Mouse (Mus musculus) mouse trophoblast stem cell (cell line): ENCODE measurements around the gene Mpzl2.

Source experiments
- in situ Hi-C, 2 experiments: fragments of 300-500 bp; cut with MseI, MboI; formaldehyde crosslinking; loops; 2 replicates in 1 of 2; 3 replicates in 1 of 2; pipeline ENCODE4 v1.15.1; 2025

Gene Mpzl2

DNA sequence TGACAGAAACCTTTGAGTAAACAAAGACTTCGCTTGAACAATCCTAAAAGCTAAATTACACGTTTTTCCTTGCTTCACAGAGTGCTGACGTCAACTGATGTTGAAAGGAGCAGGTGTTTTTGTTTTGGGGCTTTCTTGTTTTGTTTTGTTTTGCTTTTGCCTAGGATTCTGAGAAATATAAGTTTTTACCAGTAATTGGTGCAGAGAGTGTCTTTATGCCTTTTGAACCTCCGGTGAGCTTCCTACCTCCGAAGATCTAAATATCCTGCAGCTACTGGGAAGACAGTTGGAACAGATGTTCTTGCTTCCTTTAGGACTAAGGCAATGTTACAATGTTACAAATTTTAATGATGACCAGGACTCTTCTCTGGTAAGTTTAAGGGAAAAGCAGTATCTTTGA, at the start of gene Mpzl2:
Mpzl2 (plus strand) TSS at position 301 of the 400 bp plus-strand sequence.
- in situ Hi-C loops, result no loop called here

DNA sequence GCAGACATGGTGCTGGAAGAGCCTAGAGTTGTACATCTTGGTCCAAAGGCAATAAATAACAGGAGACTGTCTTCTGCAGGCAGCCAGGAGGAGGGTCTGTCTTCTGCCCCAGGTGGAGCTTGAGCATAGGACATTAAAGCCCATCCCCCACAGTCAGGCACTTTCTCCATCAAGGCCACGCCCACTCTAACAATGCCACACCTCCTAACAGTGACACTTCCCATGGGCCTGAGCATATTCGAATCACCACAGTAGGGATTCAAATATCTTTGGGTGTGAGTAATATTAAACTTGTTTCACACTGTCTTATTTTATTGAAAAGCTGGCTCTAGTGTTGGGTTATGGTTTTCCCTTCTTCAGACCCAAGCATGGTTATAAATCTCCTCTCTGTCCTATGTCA, 47.8 kb upstream of the Mpzl2 start:
- in situ Hi-C loops, result no loop called here

DNA sequence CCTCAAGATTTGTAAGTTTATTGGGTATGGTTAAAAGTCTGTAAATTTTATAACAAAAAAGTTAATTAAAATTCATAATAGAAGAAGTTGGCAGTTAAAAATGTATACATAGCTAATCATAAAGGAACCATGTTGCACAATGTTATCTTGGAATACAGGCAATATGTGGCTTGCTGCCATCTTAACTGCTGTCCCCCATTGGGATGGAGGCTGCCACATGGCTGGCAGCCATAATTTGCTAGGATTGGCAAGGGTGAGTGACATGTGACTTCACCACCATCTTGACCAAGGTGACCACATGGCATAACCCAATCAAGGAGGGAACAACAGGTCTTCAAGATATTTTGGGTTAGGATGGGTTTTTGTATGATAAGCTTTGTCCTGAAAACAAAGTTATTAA, 47.3 kb upstream of the Mpzl2 start:
- in situ Hi-C loops, result no loop called here

DNA sequence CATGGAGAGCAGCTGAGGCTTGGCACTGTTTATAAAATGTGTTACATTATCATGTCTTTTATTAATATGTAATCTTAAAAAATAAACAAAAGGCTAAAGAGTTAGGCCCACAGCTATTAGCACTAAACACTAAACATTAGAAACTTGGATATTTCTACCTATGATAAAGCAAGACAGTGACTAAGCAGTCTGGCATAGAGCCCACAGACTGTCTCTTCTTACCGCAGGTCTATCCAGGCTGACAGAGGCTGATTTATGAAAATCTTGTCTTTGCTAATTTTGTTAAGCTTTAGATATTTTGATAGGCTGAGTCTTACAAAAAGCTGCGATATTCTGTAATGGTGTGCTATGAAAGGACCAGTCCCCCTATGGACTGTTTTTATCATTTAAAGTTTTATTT, 46.3 kb upstream of the Mpzl2 start:
- in situ Hi-C loops, result no loop called here

DNA sequence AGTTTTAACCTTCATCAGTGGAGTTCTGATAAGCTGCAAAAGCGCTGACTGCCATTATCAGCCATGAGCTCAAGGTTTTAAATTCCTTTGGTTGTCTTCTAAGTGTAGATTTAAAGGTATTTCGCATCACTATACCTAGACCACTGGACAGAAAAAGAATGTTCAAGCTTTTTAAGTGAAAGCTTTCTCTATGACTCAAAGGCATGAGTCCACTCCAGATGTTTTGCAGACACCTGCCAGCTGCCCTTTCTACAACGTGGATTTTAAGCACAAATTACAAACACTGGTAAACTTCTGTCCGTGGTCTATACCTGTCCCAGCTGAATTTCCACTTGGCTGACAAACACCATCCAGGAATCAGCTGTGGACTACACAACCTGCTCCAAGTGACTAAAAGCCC, 44.6 kb upstream of the Mpzl2 start:
- in situ Hi-C loops, result no loop called here

DNA sequence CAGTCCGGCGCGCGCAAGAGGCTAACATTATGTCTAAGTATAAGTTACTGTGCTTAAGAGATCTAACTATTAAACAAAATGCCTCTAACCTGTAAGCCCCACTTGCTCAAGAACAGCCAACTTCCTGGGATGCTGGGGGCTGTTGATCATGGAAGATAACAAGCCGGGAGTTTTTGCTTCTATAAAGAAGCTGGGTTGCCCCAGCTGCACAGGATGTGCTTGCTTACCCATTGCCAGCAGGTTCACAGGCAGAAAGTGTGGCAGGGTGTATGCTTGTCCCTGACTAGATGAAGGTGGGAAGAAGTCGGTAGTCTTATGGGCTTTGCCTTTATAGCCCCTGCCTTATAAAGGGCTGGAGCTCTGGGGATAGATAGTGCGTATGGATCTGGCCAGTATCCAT, 43.0 kb upstream of the Mpzl2 start:
- in situ Hi-C loops, result no loop called here

DNA sequence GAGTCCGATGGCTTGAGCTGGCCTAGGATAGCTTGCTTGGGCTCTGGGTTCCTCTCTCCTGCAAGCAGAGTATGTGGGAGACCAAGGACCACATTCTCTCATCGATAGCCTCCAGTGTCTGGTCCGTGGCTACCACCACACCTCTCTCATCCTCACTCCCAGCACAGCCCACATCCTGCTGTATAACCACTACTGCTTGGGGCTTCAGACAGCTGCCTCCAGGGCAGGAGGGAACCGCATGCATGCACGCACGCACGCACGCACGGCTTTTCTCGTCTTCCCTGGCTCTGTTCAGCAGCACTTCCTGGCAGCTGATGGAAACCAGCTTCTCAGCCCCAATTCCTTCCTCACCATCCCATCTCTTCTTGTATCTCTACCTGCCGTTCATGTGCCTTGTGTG, 41.5 kb upstream of the Mpzl2 start:
- in situ Hi-C loops, result no loop called here

DNA sequence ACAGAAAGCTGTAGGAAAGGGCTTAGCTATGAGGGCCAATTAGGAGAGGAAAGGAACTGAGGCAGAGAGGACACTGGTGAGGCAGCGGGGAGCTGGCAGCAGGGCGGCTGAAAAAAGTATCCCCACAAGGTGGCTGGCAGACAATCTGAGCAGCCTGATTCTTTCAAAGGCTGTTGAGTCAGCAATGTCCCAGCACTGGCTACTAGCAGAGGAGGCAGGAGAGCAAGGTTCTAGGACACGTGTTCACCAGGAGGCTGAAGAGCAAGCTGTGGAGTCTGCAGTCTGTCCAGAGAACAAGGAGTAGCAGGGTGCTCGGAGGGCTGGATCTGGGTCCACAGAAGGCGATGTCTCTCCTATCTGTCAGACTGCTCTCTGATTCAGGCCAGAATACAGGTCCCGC, 40.4 kb upstream of the Mpzl2 start:
- in situ Hi-C loops, result no loop called here

DNA sequence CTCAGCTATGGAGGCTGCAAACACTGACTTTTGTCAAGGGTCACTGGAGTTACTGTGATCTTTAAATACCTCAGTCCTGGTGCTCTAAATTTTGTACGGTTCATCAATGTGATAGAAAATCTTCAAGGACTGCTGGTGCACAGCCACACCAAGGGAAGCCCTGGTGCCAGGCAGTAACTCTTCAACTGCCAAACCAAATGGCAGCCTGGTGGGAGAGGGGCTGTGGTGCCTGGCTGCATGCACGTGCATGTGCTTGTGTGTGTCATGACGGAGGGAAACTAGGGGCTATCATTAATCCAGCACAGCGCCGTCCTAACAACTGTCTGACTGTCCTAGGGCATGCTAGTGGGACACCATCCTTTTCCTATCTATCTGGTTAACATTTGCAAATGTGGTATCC, 39.8 kb upstream of the Mpzl2 start:
- in situ Hi-C loops, result no loop called here

DNA sequence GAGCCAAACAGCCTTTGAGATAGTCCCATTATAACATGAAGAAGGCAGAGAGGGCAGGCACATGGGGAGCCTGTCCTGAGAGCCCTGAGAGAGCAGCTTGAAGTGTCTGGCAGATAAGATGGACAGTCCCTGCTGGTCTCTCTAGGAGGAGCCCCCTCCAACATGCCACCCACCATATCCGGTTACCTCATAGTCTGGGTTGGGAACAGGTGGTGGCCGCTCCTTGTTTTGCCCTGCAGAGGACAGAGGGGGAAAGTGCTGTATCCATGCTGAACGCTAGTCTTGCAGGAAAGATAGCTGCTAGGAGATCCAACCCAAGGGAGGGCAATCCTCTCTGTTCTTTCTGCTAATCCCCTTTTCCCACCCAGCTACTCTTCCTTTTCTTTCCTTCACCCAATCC, 39.4 kb upstream of the Mpzl2 start:
- in situ Hi-C loops, result no loop called here

DNA sequence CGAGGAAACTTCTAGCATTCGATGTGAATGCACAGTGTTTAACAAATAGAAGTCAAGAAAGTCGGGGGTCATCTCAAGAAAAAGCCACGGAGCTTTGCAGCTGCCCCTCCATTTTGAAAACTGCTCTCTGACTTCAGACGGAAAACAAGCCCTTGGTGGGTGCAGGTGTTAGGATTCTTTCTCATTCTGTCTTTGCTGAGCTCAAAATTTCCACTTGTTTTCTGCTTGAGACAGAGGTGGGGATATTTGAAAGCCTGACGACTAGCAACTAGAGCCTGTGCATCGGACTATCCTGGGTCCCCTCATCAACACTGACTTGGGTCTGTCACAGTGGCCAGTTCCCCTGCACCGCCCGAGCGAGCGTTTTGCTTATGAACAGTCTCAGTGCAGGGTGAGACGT, 32.2 kb upstream of the Mpzl2 start:
- in situ Hi-C loops, result loop anchor here in 1 of 2 experiments (5.0 kb wide), 1 partner anchor 35 kb away; no protein-coding TSS in a partner anchor

DNA sequence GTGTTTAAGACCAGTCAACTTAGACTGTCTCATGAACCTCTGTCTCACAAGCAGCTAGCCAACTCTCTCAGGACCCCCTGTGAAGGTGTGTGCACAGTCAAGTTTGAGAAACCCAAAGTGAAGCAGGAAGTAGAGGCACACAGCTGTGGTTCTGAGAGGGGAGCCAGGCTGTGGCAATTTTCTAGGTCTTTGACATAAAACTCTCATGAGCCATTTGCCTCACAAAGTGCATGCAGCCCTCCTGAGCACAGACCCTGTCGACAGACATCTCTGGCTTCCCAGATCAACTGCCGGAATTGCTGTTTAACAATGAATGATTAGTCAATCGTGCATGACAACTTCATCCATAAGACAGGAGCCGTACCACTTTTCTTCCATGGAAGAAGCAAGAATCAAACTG, 31.3 kb upstream of the Mpzl2 start:
- in situ Hi-C loops, result loop anchor here in 1 of 2 experiments (5.0 kb wide), 1 partner anchor 36 kb away; no protein-coding TSS in a partner anchor

DNA sequence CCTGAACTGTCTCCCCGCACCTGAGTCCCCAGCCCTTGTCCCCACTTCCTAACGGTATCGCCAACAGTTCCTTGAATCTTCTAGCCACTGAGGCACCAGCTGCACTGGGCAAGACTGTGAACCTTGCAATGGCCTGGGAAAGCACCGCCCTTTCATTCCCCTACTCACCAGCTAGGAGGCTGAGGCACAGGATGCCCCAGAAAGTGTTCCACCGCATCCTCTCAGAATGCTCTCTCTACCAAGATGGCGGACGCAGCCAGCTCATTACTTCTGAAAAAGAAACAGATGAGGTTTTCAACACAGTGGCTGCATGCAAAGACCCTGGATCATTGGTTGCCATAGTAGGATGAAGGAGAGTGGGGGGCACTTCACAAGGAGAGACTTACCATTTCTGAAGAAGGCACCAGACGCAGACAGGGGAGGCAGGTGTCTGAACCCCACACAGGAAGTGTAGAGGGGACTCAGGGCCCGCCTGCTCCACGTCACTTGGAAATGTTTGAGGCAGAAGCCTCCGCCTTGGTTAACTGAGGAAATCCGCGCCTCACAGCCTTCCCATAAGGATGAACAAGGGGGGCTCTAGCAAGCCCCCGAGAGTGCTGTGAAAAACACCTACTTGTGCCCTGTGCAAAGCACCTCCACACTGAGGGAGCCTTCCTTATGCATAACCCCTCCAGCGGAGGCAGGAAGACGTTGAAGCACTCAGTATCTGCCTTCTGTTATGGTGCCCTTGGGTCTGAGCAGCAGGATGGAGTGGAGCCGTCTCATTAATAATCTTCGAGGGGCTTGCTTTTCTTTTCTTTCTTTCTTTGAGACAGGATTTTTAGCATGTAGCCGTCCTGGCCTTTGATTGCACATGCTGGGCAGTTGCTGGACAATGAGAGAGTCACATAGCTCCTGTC, 30.2 kb upstream of the Mpzl2 start, which contains the start of gene Cd3e:
Cd3e (minus strand) TSS at position 448 of the 899 bp plus-strand sequence.
- in situ Hi-C loops, result loop anchor here in 1 of 2 experiments (5.0 kb wide), 1 partner anchor 37 kb away; no protein-coding TSS in a partner anchor

DNA sequence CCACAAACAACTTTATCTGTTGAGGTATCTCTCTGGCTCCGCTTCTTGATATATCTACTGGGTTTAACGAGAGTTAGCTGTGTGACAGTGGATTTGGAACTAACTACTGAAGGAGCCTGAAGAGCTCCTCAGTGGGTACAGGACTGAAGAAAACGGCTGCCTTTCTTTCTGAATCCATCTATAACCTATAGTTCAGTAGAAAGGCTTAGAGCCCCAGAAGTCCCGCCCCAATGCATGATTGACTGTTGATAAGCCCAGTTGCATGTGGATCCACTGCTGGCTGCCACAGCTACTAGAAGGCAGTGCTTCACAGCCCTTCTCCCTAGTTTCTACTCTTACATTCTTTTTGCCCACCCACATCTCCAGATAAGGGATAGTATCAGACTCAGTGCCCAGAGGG, 29.1 kb upstream of the Mpzl2 start:
- in situ Hi-C loops, result no loop called here

DNA sequence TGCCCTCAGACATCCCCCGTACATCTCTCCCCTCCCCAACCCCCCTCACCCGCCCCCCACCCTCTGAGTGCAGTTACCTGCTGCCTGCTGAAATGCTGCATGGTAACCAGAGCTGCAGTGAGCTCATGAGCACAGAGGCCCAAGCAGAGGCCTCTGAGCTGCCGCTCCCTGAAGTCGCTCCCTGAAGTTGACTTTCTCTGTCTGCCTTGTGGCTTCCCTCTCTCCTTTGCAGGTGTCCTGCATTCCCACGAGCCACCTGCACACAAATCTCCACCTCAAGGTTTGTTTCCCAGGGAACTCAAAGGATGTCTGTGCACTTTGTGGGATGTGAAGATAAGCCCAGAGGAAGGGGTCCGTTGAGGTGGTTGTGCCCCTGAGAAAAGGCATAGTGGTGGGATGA, 28.3 kb upstream of the Mpzl2 start:
- in situ Hi-C loops, result no loop called here

DNA sequence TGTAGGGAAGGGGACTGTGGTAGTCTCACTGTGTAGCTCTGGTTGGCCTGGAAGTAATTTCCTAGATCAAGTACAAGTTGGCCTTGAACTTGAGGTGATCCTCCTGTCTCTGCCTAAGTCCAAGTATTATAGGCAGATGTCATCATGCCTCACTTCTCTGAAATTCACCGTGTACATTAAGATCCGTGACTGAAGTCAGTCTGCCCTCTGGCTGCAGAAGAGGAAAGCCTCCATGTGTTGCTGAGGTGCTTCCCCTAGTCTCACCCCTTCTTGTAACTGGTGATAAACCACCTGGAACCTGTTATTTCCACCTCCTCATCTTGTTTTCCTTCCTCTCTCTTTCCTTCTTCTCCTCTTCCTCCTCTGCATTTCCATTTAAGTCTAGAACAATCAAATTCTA, 24.7 kb upstream of the Mpzl2 start:
- in situ Hi-C loops, result no loop called here

DNA sequence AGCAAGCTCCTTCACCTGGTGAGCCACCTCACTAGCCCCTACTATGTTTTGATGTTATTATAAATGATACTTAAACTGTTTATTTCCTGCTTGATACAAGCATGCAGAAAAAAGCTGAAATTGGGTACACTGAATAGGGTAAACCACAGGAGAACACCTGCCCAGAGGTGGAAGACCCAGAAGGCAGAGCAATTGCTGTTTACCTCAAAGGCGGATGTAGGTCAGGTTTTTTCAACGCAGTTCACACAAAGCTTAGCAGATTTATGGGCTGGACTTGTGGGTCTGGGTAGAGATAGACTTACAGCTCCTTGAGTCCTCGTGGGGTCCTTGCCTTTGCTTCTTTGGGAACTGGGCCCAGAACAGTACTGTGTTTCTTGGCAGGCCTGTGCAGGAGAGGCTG, 23.8 kb upstream of the Mpzl2 start:
- in situ Hi-C loops, result no loop called here

DNA sequence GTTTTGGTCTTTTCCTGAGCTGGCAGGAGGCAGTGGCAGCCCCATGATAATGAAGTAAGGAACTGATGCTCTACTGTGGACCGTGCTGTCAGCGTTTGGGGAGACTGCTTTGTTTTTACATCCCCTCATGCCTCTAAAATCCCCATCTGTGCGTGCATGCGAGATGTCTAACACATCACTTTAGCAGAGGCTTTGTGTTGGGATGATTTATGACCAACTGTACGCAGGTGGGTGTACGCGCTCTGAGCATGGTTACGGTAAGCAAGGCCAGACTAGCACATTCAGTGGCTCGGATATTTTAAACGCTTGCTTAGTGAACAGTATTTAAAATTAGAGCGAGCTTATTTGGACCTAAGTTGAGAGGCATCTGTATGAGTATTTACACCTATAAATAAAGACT, 21.6 kb upstream of the Mpzl2 start:
- in situ Hi-C loops, result no loop called here

DNA sequence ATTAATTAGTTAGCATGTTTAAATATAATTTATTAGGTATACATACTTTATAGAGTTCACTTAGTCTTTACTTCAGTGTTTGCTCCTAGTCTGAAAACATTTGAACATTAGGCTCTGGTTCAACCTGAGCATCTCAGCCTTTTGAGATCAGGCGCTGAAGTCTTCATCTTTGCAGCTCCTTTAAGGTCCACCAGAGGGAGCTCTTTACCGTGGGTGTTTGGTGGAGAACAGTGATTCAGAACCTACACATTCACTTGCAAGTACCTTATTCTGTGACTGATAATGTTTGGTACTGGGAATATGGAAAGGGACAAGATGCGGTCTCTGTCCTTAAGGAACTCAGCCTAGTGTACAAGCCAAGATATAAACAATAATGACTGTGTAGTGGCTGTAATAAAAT, 16.8 kb upstream of the Mpzl2 start:
- in situ Hi-C loops, result loop anchor here (5.0 to 10.0 kb wide), 2 partner anchors 95 to 112 kb away; partner anchors contain the start of genes Scn2b (in 1 of the 2) and Scn4b (in 1 of the 2)

DNA sequence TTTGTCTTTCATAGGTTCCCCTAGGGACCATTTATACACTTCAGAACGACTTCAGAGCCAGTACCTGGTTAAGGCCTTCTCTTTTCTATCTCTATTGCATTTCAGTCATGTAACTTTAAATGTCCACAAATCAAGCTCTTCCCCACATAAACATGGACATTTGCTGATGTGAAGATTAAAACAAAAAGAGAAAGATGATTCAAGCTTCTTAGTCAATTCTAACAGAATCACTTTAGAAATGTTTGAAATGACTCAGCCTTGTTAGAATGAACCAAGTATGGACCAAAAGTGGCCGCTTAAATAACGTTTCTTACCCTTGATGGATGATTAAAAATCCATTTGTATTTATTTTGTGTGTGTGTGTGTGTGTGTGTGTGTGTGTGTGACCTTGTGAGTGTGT, 16.0 kb upstream of the Mpzl2 start:
- in situ Hi-C loops, result loop anchor here (5.0 to 10.0 kb wide), 2 partner anchors 94 to 111 kb away; partner anchors contain the start of genes Scn2b (in 1 of the 2) and Scn4b (in 1 of the 2)

DNA sequence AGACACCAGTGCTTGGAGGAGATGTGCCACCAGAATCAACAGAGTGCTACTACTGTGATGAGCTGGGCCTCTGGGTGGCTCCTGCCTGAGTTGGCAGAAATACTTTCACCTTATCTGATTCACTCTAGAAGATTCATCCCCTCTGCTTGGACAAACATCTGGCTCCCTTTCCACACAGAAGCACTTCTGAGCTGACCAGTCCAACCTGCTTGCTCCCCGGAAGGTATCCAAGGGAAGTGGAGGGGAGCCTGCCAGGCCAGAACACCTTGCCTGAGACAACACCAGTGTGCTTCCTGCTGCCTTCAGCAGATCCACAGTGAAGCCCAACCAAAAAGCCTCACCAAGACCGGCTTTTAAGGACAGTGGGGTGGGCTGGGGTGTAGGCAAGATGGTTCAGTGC, 15.4 kb upstream of the Mpzl2 start:
- in situ Hi-C loops, result loop anchor here (5.0 to 10.0 kb wide), 2 partner anchors 93 to 111 kb away; partner anchors contain the start of genes Scn2b (in 1 of the 2) and Scn4b (in 1 of the 2)

DNA sequence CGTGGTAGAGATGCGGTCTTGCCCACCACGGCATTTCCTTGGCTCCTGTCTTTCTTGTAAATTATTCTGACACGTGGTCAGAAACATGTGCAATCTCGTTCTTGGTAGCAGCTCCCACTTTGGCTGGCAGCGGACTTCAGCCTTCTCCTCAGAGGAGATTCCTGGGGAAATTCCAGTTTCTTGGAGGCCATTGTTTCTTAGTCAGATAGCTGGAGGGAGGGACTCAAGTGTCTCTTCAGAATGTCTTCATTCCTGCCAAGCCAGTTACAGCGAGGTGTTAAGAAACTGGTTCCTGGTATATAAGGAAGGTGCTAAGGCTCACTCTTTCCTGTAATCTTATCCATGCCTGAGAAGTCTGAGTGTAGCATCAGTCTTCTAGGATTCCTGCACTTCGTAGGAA, 12.2 kb upstream of the Mpzl2 start:
- in situ Hi-C loops, result loop anchor here in 1 of 2 experiments (10.0 kb wide), 1 partner anchor 107 kb away; the partner anchor contains the start of gene Scn4b

DNA sequence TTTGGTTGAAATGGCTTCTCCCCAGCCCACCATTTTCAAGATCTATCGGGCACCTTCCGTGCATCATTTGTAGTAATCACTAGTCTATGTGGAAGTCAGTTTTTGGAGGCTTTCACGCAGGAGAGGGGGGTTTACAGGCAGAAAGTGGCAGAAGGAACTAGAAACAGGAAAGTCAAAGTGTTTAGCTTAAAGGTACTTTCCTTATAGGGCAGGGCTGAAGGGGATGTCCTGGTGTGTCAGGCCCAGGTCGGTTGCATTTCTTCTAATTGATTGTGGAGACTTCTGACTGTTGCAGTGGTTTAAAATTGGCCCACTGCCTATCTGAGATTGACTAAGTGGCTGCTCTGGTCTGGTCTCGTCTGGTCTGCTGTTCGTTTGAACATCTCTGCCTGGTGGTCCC, 9.3 kb upstream of the Mpzl2 start:
- in situ Hi-C loops, result no loop called here
